Mouse (Mus musculus) cerebellum, adult 2 months (tissue): Measurements from ENCODE around the gene Rxfp2.

Source experiments
- CTCF ChIP-seq: fragments of 200-500 bp; IDR thresholded peaks from 2 replicates; pipeline ENCODE4 v1.5.1; 2011; ENCODE audit warnings: low read depth, mild to moderate bottlenecking, control low read depth, low read length, moderate library complexity, borderline replicate concordance; ENCODE audit not compliant: insufficient read depth
- POLR2A ChIP-seq: fragments of 200-500 bp; IDR thresholded peaks from 2 replicates; pipeline ENCODE4 v1.6.1; 2011; ENCODE audit warnings: low read length, control low read depth, borderline replicate concordance; ENCODE audit not compliant: insufficient read depth

- TF ChIP-seq CTCF: no peak
- TF ChIP-seq POLR2A: no peak
Observed at GRCm38 (mm10) chr5:150122571-150122970, 104.1 kb downstream of the Rxfp2 start.
